Mouse (Mus musculus) fibroblast of lung, adult 2 months (primary cell): ENCODE results near the gene Pdgfra.

Experiments used
- DNase-seq: peaks from one replicate; pipeline ENCODE4 v3.0.0-alpha.2; 2011; ENCODE audit warnings: low read depth

The Pdgfra gene

DNA sequence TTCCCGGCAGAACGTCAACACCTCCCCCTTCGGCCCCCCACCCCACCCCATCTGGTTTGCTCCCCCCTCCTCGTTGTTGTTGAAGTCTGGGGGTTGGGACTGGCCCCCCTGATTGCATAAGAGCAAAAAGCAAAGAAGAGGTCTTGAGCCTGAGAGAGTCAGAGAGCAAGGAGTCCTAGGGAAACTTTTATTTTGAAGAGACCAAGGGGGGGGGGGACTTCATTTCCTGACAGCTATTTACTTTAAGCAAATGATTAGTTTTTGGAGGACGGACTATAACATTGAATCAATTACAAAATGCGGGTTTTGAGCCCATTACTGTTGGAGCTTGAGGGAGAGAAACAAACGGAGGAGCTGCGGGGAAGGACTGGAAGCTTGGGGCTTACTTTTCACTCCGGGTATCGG, at the start of gene Pdgfra:
Gene Pdgfra (plus strand): TSS at position 272 of the 405 bp plus-strand sequence.
- DNase-seq: no peak

DNA sequence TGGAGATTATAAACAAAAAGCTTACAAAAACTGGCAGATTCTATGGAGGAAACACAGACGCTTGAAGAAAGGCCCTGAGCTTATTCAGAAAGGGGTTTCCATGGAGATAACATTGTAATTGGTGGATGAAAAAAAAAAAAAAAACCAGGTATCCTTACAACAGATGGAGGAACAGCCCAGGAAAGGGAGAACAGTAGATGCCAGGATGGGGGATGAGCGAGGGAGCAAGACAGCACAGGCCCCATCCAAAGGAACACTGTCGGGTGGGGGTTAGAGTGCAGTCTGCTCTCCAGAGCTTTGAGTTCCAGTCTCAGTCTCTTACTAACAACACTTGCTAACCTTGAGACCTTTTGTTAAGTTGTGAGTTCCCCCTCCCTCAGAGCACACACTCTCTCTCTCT, 45.6 kb upstream of the Pdgfra start:
- no peak for DNase-seq

DNA sequence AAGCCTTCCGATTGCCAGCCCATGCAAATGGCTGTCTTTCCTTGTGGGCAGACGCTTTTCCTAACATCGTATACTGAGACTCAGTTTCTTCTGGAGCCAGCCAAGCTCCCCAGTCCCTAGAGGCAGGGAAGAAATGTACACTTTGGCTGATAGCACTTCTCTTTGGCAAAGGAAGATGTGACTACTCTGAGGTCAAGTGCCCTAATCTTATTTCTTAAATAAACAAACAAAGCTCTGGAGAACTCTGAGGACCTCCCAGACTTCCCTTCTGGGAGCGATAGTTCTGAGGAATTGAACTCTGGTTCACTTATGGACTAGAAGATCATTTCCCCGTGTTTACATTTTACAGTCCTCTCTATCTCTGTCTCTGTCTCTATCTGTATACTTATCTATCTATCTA, 42.7 kb upstream of the Pdgfra start:
- DNase-seq: no peak

DNA sequence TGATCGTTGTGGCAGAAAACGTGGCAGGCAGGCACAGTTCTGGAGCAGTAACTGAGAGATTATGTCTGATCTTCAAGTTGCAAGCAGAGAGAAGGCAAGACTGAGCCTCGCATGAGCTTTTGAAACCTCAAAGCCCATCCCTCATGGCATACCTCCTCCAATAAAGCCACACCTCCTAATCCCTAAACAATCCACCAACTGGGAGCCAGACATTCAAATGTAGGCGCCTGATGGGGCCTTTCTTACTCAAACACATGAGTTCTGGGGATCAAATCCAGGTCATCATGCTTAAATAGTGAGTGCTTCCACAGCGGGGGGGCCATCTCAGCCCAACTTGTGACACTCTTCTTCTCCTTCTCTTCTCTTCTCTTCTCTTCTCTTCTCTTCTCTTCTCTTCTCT, 40.3 kb upstream of the Pdgfra start:
- DNase-seq: no peak

DNA sequence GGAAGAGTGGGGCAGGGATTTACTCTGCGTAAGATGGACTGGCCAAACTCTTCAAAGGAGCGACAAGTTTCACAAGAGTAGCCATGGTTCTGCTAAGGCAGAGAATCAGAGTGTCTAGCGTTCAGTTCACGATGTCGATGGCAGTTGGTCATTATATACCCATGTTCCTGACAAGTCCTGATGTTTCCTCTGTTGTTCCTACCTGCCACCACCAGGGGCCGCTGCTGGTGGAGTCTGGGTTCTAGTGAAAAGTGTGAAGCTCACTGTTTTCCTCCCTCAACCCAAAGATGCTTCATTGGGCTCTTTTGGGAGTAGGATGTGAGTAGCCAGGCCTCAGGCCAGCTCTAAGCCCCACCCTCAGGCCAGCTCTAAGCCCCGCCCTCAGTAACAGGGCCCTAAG, 33.3 kb upstream of the Pdgfra start:
- no peak for DNase-seq

DNA sequence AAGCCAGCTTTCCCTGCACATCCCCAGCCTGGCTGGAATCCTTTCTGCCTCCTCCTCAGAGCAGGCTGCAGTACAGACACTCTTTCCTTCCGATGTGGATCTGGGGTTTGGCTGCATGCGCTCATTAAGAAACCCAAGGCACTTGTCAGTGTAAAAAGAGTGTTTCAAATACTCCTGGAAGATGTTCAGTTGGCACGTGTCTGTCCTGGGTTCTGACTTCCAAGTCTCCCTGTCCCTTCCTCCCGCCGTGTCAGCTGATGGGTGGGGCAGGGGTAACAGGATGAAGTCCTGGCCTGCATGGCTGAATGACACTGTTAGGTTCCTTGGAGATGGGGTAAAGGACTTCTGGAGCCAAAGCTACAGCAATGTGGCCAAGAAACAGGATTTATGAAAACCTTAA, 30.4 kb upstream of the Pdgfra start:
- DNase-seq: peak; percentile 6

DNA sequence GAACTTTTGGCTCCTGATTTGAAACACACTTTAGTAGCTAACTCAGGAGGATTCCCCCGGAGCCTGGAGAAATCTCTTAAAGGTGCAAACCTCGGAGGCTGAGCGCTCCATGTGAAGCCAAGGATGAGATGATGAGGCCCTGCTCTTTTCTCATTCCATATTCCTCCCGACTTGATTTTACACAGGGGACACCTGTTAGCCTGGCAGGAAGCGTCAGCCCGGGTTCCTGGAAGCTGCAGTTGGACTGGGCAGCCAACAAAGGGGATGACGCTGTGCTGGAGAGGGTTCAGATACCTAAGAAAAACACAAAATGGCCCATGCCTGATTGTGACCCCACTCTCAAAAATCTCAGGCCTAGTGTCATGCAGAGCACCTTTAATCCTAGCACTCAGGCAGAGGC, 17.4 kb upstream of the Pdgfra start:
- no peak for DNase-seq

DNA sequence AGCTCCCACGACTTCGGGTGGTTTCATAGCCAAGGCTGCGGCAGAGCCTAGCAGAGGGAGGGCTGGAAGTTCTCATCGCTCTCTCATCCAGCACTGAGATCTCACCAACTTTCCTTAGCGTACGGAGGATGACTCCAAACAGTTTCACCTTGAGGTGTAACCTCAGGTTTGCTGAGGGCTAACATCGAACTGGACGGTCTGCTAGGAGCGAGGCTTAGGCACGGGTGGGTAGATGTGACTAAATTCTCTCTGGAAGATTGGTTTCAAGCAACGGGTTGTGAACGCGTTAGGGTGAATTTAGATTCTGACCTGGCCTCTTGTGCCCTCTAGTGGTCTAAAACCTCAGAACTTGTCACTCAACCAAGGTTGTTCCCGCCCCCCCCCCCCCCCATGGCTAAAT, 9.0 kb upstream of the Pdgfra start:
- DNase-seq: no peak

DNA sequence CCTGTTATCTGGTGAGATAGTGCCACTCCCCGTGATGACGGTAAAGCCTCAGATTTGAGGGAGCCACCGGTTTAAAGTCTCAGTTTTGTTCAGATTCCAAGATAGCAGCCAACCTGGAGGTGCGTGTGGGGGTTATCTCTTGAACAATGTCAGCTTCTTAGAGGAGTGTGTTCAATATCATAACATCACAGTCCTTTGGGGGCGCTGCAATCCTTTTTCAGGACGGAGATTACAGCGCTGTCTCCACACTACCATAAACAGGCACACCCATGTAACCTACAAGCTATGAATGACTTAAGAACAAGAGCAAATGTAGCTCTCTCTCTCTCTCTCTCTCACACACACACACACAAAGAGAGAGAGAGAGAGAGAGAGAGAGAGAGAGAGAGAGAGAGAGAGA, 8.3 kb upstream of the Pdgfra start:
- no peak for DNase-seq

DNA sequence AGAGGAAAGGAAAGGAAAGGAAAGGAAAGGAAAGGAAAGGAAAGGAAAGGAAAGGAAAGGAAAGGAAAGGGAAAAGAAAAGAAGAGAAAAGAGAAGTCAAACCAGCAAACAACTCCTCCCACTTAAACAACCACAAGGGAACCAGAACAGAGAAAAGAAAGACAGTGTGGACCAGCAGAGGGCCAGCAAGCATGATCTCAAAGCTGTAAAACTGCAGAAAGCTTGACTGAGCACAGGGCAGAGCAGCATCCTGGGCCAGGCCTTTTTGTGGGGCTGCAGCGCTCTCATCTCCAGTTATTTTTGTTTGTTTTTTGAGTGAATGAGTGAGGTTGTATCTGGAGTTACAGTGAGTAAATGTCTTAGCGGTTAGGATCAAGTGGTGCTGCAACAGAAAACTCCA, 6.8 kb upstream of the Pdgfra start:
- no peak for DNase-seq

DNA sequence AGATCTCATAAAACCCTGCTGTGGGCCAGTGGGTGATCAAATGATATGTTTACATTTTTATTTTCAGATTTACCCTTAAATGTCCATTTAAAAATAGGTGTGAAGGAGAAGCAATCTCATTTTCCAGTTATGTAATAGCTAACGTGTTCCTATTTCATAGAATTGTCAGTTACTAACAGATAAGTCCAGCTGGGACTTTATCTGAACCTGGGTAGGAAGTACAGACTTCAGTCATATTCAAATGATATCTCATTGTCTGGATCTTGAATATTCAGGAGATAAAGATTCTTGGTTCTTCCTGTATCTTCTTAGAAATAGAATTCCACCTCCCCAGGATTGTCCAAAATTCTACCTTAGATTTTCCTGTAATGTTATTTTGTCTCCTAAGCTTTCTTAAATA, 5.6 kb upstream of the Pdgfra start:
- DNase-seq: no peak

DNA sequence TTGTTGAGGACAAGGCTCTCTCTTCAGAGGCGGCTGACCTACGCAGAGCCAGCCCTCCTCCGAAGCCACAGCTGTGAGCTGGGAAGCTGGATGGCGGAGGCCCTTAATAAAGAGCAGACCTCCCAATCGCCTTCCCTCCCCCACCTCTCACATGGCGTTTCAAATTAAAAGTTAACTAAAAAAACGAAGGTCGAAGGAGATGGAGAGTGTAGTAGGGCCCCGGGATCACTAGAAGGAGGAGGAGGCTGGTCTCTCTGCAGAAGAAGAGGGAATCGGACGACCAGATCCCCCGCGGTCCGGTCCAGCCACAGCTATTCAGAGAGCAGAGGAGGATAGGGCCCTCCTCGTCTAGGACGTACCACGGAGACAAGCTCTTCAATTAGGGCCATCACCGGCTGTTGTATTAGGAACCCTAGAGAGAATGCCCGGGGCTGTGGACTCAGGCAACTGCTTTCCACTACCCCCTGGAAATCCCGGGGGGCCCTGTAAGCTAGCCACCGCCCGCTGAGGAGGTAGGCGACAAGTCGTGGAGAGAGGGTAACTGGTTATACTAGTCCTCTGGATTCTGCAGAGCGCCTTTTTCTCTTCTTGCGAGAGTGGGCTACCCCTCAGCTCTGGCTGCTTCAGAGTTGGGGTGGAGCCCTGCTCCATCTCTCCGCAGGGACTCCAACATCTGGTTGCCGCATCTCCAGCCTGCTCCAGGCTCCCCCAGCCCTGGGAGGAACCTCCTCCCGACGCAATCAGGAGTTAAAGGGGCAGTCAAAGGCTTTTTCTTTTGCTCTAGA, 3.6 kb upstream of the Pdgfra start:
- no peak for DNase-seq

DNA sequence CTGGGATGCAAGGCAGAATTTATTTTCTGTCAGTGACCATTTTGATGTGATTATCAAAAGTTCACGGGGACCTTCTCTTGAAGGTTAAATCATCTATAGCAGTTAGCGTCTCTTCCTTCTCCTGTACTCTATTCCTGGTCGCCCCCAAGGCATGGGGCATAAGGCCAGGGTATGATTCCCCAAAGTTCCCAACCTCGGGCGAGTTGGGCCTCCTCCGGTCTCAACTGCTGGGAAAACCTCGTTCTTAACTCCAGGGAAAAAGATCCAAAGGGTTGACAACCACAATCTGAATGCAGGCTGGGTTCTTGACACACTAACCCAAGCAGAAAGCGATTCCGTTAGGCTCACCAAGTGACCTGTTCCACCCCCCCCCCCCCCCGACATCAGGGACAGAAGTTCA, 2.7 kb upstream of the Pdgfra start:
- no peak for DNase-seq

DNA sequence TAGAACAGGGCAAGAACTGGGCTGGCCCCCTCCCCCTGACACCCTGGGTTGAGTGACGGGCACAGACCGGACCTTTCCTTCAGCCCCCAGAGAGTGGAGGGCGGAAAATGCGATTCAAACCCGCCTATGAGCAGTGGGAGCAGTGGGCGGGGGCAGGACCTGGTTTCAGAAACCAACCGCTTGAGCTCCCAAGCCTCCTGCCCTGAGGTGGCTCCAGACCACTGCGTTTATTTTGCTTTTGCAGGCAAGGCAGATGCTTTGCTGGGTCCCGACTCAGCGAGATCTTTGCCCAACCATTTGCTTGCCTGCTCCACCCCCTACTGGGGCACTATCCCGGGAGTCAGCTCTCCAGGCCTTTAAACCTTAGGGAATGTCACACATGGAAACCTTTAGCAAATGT, 2.2 kb upstream of the Pdgfra start:
- DNase-seq: no peak

DNA sequence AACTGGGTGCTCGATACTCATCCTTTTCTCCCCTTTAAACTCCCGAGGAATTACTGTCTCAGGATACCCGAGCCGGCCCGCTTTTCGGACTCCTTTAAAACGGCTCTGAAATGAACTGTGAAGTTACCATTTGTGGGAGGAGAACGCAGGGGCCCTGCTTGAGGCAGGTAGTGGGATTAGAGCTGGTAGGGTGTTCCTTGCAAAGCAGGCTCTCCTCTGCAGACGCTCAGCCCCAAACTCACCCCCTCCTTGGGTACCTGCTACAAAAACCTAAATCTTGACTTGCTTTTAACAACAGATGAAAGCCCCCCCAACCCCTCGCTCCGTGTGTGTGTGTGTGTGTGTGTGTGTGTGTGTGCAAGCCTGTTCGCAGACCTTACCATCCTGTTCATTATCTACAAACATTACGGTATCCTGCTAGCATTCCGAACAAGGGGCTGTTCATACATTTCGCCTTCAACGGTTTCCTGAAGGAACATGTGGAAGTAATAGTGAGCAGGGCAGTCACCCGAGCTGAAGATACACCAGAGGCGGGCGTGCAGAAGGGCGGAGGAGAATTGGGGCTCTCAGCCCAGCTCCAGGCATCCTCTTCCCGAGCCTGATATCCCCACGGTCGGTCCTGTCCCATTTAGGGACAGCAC, 1.6 kb upstream of the Pdgfra start:
- no peak for DNase-seq

DNA sequence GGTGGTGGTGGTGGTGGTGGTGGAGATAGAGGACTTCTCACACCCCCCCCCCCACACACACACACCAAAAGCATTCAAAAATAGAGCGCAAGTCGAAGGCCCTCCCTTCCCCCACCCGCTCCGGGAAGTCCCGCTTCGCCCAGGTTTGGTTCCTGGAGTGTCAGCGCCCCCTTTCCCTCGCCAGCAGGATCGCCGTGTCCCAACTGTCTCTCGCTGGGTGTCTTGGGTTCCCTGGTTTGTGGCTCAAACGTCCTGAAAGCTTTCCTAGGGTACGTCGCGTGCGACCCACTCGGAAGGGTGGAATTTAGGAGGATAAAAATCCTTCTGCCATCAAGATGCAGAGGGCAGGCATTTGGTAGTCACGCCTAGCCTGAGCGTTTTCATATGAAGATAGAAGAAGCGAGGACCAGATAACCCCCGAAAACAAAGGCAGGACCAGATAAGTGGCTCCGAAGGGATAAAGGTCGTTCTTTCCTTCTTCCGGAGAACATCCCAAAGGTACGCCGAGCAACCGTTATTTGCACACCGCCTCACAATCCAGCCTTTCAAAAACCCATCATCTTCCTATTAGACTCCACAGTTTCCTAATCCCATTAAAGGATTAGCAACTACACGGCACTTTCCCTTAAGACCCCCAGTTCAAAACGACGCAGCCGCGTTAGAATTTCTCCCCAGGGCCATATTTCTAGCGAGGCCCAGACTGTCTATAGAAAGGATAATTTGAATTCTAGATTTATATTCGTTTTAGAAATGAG, 769 bp upstream of the Pdgfra start:
- no peak for DNase-seq

DNA sequence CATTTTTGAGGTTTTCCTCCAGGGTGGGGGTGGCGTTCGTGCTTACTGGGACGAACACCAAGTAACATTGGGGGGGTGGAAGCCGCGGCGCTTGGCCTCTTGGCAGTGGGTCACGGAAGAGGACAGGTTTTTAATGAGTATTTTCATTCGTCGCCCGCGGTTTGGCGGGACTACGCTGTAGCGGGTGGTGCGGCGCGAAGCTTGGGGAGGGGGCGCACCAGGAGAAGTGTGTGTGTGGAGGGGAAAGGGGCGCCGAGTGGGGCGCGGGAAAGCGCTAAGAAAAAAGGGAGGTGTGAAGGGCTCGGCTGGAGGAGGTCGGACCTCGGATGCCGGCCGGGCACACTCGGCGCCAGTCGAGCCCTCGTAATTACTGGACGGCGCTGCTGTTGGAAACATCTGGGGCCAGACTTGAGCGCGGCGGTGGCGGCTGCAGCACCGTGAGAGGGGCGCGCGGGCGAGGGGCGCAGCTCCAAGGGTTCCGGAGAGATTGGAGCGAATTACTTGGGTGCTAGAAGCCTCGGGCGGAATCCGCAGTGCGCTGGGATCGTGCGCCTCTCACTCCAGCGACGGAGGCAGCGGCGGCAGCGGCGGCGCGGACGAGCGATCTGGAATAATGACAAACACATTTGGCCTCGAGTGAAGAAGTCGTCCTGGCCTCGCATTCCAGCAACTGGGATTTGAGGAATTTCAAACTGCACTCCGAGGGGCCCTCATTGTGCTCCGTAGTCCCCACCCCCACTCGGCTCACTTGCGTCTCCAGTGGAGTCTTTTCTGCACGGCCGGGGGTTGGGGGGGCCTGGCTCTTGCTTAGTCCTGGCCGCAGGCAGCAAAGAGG, 916 bp downstream of the Pdgfra start:
- no peak for DNase-seq

DNA sequence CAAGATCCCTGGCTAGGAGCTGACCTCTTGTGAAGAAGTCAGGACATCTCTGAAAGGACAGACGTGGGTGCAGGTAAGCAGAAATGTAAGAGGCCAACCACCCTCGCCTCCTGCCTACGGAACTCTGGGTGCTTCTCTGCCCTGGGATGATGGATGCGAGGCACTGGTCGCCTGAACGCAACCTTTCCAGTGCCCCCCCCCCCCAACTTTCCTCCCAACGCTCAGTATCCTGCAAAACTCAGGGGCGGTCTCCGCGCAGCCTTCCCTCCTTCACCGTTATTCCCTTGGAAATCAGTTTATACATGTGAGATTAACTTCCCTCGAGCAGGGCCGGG, 1.5 kb downstream of the Pdgfra start:
- no peak for DNase-seq

DNA sequence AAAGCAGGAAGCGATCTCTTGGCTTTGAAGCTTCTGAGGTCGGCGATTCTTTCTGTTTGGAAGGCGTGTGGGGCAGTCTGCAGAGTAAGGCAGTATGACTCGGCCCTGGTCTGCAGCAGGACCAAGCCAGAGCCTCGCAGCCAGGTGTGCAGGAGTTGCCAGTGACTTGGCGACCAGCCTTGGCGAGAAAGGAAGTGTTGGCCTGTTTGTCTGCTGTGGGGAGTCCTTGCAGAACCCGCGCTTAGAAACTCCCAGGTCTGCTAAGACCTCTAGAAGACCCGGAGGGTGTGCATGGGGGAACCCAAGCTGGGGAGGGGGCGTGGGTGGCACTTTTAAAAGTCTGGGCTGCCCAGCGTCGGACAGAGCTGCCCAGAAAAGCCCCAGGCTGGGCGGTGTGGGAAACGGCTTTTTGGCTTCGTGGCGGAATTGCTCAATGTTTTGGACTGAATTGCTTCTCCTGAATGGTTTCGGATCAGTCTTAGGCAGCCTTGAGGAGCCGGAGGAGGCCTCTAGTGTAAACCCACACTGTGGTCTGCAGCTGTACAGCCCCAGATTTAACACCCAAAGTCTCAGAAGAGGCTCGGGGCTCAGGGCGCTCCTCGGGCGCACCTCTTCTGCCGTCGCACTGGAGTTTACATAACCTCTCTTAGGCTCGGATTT, 2.0 kb downstream of the Pdgfra start:
- no peak for DNase-seq

DNA sequence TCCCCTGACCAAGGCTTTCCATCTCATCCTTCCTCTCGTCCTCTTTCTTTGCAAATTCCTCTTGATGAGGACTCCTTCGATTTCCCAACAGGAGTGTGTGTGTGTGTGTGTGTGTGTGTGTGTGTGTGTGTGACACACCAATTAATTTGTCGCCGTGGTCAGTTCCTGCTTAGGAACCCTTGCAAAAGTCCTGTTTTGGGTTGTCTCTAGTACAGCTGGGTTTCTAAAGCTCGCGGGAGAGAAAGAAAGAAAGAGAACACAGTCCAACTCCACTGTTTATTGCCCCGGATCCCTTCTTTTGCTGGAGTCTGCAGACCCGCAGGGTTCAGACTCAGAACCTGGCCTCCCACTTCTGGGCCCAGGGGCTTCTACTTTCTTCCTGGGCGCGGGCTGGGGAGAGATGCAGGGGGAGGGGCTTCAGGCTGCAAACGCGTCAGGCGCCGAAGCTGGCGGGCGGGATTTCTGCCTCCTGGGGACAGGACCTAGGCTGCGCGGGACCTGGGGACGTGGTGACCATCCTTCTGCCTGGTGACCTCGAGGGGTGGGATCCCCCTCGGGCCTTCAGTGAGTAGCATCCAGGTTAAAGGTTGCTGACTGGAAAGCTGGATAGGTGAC, 2.6 kb downstream of the Pdgfra start:
- DNase-seq: no peak

DNA sequence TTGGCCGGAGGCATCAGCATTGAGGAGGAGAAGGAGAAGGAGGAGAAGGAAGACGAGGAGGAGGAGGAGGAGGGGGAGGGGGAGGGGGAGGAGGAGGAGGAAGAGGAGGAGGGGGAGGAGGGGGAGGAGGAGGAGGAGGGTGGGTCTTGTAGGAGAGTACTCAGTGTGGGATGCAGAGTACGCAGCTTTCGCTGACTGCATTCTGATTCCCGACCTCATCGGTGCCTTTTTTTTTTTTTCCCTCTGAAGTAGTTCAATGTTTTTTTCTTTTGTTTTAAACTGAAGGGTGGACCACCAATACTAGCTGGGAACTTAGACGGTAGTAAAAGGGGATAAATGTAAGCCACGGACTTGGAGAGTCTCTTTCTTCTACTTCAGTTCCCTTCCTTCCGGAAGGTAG, 3.2 kb downstream of the Pdgfra start:
- DNase-seq: no peak
